Mouse (Mus musculus): ENCODE results near the gene Slc22a23.

DNA sequence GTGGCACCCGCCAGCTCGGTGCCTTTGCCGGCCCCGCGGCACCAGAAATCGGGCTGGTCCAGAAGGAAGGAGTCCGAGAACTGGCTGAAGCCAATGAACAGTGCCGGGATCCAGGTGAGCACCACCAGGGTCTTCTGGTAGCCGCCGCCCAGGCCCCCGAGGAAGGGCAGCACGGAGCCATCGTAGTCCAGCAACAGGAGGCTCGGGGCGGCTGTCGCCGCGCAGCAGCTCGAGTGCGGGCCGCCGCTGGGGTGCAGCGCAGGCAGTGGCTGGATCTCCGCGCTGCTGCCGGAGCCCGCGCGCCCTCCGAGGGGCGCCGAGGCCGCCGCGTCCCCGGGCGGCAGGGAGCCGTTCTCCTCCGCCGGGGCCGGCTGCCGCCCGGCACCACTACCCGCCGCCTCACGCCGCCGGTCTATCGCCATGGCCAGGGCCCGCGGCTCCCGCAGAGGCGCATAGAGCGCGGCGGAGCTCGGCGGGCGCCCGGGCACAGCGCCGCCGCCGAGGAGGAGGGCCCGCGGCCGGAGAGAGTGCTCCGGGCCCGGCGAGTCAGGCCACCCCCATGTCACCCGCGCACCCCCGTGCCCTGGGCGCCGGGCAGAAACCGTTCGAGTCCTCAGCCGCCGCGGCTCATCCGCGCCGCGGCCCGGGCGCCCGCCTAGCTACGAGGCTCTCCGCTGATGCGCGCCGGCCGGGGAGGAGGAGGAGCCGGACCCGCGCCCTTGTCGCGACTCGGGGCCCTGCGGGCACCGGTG lies 430 bp downstream of the Slc22a23 start:
- TF ChIP-seq BHLHE40 (IDR thresholded peaks at IDR 0.05; ENCODE audit: low read depth, low read length) (no peak), SMC3 (IDR thresholded peaks at IDR 0.05; ENCODE audit: low read depth, low read length) (no peak), MAZ (IDR thresholded peaks at IDR 0.05; ENCODE audit: low read depth, low read length) (no peak), ETS1 (conservative IDR thresholded peaks at IDR 0.05; ENCODE audit: low read depth, low read length) (no peak), MXI1 (IDR thresholded peaks at IDR 0.05; ENCODE audit: low read depth, low read length) (no peak), POLR2AphosphoS2 (IDR thresholded peaks at IDR 0.05; ENCODE audit: low read depth, low read length) (no peak), CTCF (conservative IDR thresholded peaks at IDR 0.05 in 1 of 2, IDR thresholded peaks at IDR 0.05 in 1 of 2; ENCODE audit: low read depth in 2 of 2, low read length in 2 of 2) (no peak), USF2 (conservative IDR thresholded peaks at IDR 0.05; ENCODE audit: low read depth, low read length) (no peak), HCFC1 (IDR thresholded peaks at IDR 0.05; ENCODE audit: low read depth, low read length) (no peak), RCOR1 (conservative IDR thresholded peaks at IDR 0.05; ENCODE audit: low read depth, low read length) (no peak), TCF12 (IDR thresholded peaks at IDR 0.05; ENCODE audit: low read depth, low read length) (no peak), ZC3H11A (IDR thresholded peaks at IDR 0.05; ENCODE audit: low read depth, low read length) (no peak), POLR2A (IDR thresholded peaks at IDR 0.05; ENCODE audit: low read depth, low read length) (no peak)
